ENCODE assay signal across 1 mouse cellular context in genomic region chr3:145950815-145951130, GRCm38 (mm10).
A peak's percentile ranks its signal among the peaks of the same experiment; 100 is the strongest.
TF ChIP-seq lines count a peak whose summit lies in the region.

No protein-coding gene starts in this region.

TF ChIP-seq in MEL, 35 proteins besides CTCF, POLR2A, EP300 and RAD21 (continued from another document):
- TF ChIP-seq ZMIZ1 (IDR thresholded peaks at IDR 0.05; ENCODE audit: low read depth, low read length): 0 out of 2 replicates have a peak, but pooled peaks have one; percentile 55
- TF ChIP-seq MYC (IDR thresholded peaks at IDR 0.05; ENCODE audit: low read depth, low read length): no peak; the same call in 1 of the 2 replicates
- TF ChIP-seq MAX (IDR thresholded peaks at IDR 0.05; ENCODE audit: low read length): no peak; the same call in 1 of the 2 replicates
- TF ChIP-seq NELFE (IDR thresholded peaks at IDR 0.05; ENCODE audit: low read depth, low read length): peak; percentile 24; the same call in 1 of the 2 replicates
- peak; percentile 40; the same call in 1 of the 2 replicates for TF ChIP-seq POLR2AphosphoS2 (IDR thresholded peaks at IDR 0.05; ENCODE audit: low read length)
- TF ChIP-seq KAT2A (conservative IDR thresholded peaks at IDR 0.05; ENCODE audit: low read depth, low read length): peak; percentile 0; the same call in 1 of the 2 replicates
- TF ChIP-seq RCOR1 (IDR thresholded peaks at IDR 0.05; ENCODE audit: low read depth, low read length): no peak; the same call in 1 of the 2 replicates
- no peak for TF ChIP-seq ELF1 (IDR thresholded peaks at IDR 0.05; ENCODE audit: low read depth, low read length)
- TF ChIP-seq CHD1 (IDR thresholded peaks at IDR 0.05; ENCODE audit: low read depth, low read length): 0 out of 2 replicates have a peak, but pooled peaks have one; percentile 71
- no peak for TF ChIP-seq USF2 (IDR thresholded peaks at IDR 0.05; ENCODE audit: borderline replicate concordance in 1 of 2, insufficient read depth in 1 of 2, low read depth in 1 of 2, low read length in 2 of 2)
- TF ChIP-seq MYB (IDR thresholded peaks at IDR 0.05; ENCODE audit: low read depth, low read length): no peak
- peak; percentile 67; the same call in 1 of the 2 replicates for TF ChIP-seq CHD2 (IDR thresholded peaks at IDR 0.05; ENCODE audit: low read length)
- no peak for TF ChIP-seq TAL1 (IDR thresholded peaks at IDR 0.05; ENCODE audit: low read length)
- no peak for TF ChIP-seq ZC3H11A (IDR thresholded peaks at IDR 0.05; ENCODE audit: low read depth, low read length)
- TF ChIP-seq GABPA (IDR thresholded peaks at IDR 0.05; ENCODE audit: low read depth, low read length): no peak
- TF ChIP-seq ZNF384 (IDR thresholded peaks at IDR 0.05; ENCODE audit: low read depth, low read length): no peak
- no peak; the same call in 1 of the 2 replicates for TF ChIP-seq HCFC1 (IDR thresholded peaks at IDR 0.05; ENCODE audit: low read depth, low read length)
- no peak for TF ChIP-seq BHLHE40 (IDR thresholded peaks at IDR 0.05; ENCODE audit: borderline replicate concordance, low read depth, low read length)
